Mouse (Mus musculus): ENCODE results near the gene Efna3. TPM values are rescaled to one million over a fixed set of nuclear protein-coding genes. Genes with fewer than 3 reads are reported as not detected.

The Efna3 gene
- polyA plus RNA-seq, 1 experiment from 2014 or later = 4.4 TPM

DNA sequence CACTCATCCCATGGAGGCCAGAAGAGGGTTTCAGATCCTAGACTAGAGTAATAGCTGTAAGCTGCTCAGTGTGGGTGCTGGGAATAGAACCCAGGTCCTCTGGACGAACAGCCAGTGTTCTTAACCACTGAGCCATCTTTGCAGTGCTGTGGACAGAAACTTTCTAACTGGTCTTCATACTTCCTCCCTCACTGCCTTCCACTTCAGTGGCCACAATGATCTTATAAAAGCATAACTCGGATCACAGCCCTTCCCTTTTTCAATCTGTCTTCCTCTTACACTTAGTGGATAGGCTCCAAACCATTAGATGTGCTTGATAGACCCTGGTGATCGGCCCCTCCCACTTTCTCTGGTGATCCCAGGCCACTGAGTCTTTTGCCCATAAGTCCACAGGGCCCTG, 37.5 kb upstream of the Efna3 start:
- H3K9ac ChIP-seq (replicated peaks; ENCODE audit: low read depth) = no peak overlapping the region
- WGBS = 66% methylated on average over 3 of the region's 3 CpGs
- no peak overlapping the region for H3K4me3 ChIP-seq (ENCODE audit: low read depth, low read length)
- no peak overlapping the region for H3K27ac ChIP-seq (ENCODE audit: low read length)
- ATAC-seq (no peak), DNase-seq (ENCODE audit: low spot score) (no peak)
- no peaks in the 10 kb centered on the region for H3K27me3 ChIP-seq (replicated peaks; ENCODE audit: insufficient read depth, low read length)
- H3K36me3 ChIP-seq (ENCODE audit: insufficient read depth, low read length) = no peaks in the 10 kb centered on the region
- H3K9me3 ChIP-seq (ENCODE audit: low read length) = no peaks in the 10 kb centered on the region
- no peak for TF ChIP-seq EP300 (IDR thresholded peaks at IDR 0.05)
- no peaks in the 10 kb centered on the region for H3K4me1 ChIP-seq (ENCODE audit: insufficient read depth, low read depth, low read length)
- H3K4me2 ChIP-seq (replicated peaks; ENCODE audit: low read depth, low read length) = no peak overlapping the region

DNA sequence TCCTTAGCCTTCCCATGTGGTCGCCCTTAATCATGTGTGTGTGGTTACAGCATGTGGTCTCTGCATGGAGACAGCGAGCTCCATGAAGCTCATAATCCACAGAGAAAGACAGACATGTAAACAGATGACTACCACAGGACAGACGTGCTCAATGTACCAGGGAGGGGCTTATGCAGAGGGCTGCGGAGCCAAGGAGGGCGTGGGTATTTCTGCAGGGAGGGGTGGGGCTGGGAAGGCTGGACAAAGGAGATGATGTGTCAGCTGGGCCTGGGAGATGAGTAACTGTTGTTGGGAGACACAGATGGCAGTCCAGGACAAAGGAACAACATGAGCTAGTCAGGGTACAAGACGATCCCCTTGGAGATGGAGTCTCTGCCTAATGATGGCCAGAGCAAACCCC, 36.9 kb upstream of the Efna3 start:
- Histone ChIP-seq H3K9me3 (ENCODE audit: low read length) (no peaks in the 10 kb centered on the region), H3K27me3 (replicated peaks; ENCODE audit: insufficient read depth, low read length) (no peaks in the 10 kb centered on the region), H3K4me2 (replicated peaks; ENCODE audit: low read depth, low read length) (no peak overlapping the region), H3K4me3 (ENCODE audit: low read depth, low read length) (no peak overlapping the region), H3K27ac (ENCODE audit: low read length) (no peak overlapping the region), H3K36me3 (ENCODE audit: insufficient read depth, low read length) (no peaks in the 10 kb centered on the region), H3K9ac (replicated peaks; ENCODE audit: low read depth) (no peak overlapping the region), H3K4me1 (ENCODE audit: insufficient read depth, low read depth, low read length) (no peaks in the 10 kb centered on the region)
- ATAC-seq = peak; percentile 63
- peak; percentile 55; the same call in 1 of the 2 replicates for TF ChIP-seq EP300 (IDR thresholded peaks at IDR 0.05)
- no peak for TF ChIP-seq CTCF (IDR thresholded peaks at IDR 0.05)
- peak; percentile 60 for DNase-seq (ENCODE audit: low spot score)
- WGBS = 42% methylated on average over 6 of the region's 6 CpGs

DNA sequence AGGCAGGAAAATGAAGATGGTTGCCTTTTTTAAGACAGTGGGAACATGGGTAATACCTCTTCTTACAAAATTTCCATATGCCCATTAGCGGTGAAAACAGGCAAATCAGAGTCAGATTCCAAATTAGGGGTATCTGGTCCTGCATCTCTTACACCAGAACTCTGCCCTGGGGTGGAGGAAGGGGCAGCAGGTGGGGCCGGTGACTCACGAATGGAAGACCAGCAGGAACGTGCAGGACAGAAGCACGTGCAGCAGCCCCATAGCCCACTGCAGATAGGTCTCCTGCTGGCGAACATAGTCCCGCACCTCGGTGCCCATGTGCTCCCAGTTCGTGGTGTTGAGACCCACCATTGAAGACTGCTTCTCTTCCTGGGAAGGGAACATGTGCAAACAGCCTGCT, 33.3 kb upstream of the Efna3 start:
- Histone ChIP-seq H3K4me2 (replicated peaks; ENCODE audit: low read depth, low read length) (no peak overlapping the region), H3K4me3 (ENCODE audit: low read depth, low read length) (no peak overlapping the region), H3K4me1 (ENCODE audit: insufficient read depth, low read depth, low read length) (no peaks in the 10 kb centered on the region), H3K36me3 (ENCODE audit: insufficient read depth, low read length) (no peaks in the 10 kb centered on the region), H3K27ac (ENCODE audit: low read length) (no peak overlapping the region), H3K27me3 (replicated peaks; ENCODE audit: insufficient read depth, low read length) (no peaks in the 10 kb centered on the region), H3K9ac (replicated peaks; ENCODE audit: low read depth) (no peak overlapping the region), H3K9me3 (ENCODE audit: low read length) (no peaks in the 10 kb centered on the region)
- DNase-seq (ENCODE audit: low spot score) (no peak), ATAC-seq (no peak)
- no peak for TF ChIP-seq EP300 (IDR thresholded peaks at IDR 0.05)
- TF ChIP-seq CTCF (IDR thresholded peaks at IDR 0.05) = no peak
- WGBS = 62% methylated on average over 9 of the region's 9 CpGs

DNA sequence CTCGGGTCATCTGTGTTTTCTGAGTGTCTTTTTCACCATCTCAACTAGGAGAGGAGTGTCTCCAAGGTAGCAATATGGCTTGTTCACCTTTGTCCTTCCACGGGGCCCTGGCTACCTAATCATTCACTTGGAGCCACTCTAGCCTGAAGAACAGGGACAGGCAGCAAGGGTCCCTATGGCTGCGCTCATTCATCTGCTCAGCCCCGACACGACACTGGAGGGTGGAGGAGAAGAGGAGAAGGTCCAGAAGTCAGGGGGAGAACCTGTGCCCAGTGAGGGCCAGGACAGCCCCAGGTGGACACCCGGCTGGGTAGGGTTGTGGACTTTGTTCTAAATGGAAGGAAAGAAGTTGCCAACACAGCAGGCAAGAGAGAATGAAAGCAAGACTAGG, 32.7 kb upstream of the Efna3 start:
- no peak for TF ChIP-seq CTCF (IDR thresholded peaks at IDR 0.05)
- no peak for TF ChIP-seq EP300 (IDR thresholded peaks at IDR 0.05)
- H3K9me3 ChIP-seq (ENCODE audit: low read length) = no peaks in the 10 kb centered on the region
- ATAC-seq = no peak

DNA sequence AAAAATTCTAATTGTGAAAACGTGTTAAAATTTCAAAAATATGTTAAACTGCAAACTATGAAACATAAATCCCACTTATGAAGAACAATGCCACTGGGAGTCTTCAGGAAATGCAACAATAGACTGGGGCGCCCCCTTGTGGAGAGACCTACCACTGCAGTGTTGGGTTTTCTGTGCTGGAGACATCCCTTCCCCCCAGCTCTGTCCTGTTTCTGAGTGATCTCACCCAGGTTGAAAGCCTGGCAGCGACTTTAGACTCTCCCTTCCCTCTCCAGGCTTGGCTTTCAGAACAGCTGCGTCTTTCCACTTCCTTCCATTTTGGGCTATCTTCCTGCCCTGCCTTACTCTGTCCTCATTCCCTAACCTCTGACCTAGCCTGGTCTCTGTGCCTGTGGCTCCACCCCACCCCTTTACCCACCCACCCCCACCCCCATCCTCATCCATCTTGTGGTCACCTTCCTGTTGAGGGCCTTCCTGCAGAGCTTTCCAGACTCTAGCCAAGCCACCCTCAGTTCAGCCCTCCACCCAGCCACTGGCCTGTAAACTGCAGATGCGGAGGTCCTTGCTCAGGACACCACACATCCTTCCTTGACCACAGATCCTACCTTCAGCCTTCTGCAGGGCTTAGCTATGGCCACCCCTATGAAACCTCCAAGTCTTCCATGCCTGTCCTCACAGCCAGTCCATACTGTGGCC, 32.2 kb upstream of the Efna3 start:
- Histone ChIP-seq H3K4me3 (ENCODE audit: low read depth, low read length) (no peak overlapping the region), H3K27me3 (replicated peaks; ENCODE audit: insufficient read depth, low read length) (no peaks in the 10 kb centered on the region), H3K9ac (replicated peaks; ENCODE audit: low read depth) (no peak overlapping the region), H3K9me3 (ENCODE audit: low read length) (no peaks in the 10 kb centered on the region), H3K4me1 (ENCODE audit: insufficient read depth, low read depth, low read length) (no peaks in the 10 kb centered on the region), H3K27ac (ENCODE audit: low read length) (no peak overlapping the region), H3K36me3 (ENCODE audit: insufficient read depth, low read length) (no peaks in the 10 kb centered on the region), H3K4me2 (replicated peaks; ENCODE audit: low read depth, low read length) (no peak overlapping the region)
- peak; percentile 94 for DNase-seq (ENCODE audit: low spot score)
- peak; percentile 85 for ATAC-seq
- 12% methylated on average over 5 of the region's 5 CpGs for WGBS
- TF ChIP-seq EP300 (IDR thresholded peaks at IDR 0.05) (peak; percentile 81), CTCF (IDR thresholded peaks at IDR 0.05) (peak; percentile 95)

More for the DNA sequence above, 32.7 kb upstream of the Efna3 start:
- Histone ChIP-seq H3K27ac (ENCODE audit: low read length) (no peak overlapping the region), H3K4me2 (replicated peaks; ENCODE audit: low read depth, low read length) (no peak overlapping the region), H3K36me3 (ENCODE audit: insufficient read depth, low read length) (no peaks in the 10 kb centered on the region), H3K4me3 (ENCODE audit: low read depth, low read length) (no peak overlapping the region), H3K27me3 (replicated peaks; ENCODE audit: insufficient read depth, low read length) (no peaks in the 10 kb centered on the region), H3K4me1 (ENCODE audit: insufficient read depth, low read depth, low read length) (no peaks in the 10 kb centered on the region), H3K9ac (replicated peaks; ENCODE audit: low read depth) (no peak overlapping the region)
- no peak for DNase-seq (ENCODE audit: low spot score)
- WGBS = 70% methylated on average over 6 of the region's 6 CpGs

DNA sequence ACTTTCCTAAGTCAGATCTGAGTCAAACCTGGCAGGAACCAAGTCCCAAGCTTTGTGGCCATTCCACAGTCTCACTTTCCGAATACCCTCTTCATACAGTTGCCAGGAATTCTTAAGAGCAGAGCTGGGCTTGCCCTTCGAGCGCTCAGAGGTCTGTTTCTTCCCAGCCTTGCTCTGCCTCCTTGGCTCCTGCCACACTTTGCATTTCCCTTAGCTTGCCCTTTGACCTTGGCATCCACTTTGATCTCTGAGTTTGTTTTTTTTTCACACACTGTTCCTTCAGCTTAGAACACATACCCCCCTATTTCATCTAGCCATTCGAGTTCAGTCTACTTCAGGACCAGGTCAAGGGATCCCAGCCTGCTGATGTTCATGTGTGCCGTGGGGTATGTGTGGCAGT, 28.5 kb upstream of the Efna3 start:
- Histone ChIP-seq H3K36me3 (ENCODE audit: insufficient read depth, low read length) (no peaks in the 10 kb centered on the region), H3K9me3 (ENCODE audit: low read length) (no peaks in the 10 kb centered on the region), H3K4me1 (ENCODE audit: insufficient read depth, low read depth, low read length) (no peaks in the 10 kb centered on the region), H3K27me3 (replicated peaks; ENCODE audit: insufficient read depth, low read length) (no peaks in the 10 kb centered on the region), H3K9ac (replicated peaks; ENCODE audit: low read depth) (no peak overlapping the region), H3K27ac (ENCODE audit: low read length) (no peak overlapping the region), H3K4me3 (ENCODE audit: low read depth, low read length) (no peak overlapping the region), H3K4me2 (replicated peaks; ENCODE audit: low read depth, low read length) (no peak overlapping the region)
- WGBS = 52% methylated on average over 5 of the region's 5 CpGs
- ATAC-seq (no peak), DNase-seq (ENCODE audit: low spot score) (no peak)
- TF ChIP-seq EP300 (IDR thresholded peaks at IDR 0.05) (no peak), CTCF (IDR thresholded peaks at IDR 0.05) (no peak)

Measured in lung, postnatal 0 days (tissue).